Comparison of ENCODE assay signal across 10 mouse cellular contexts in the genomic region with DNA sequence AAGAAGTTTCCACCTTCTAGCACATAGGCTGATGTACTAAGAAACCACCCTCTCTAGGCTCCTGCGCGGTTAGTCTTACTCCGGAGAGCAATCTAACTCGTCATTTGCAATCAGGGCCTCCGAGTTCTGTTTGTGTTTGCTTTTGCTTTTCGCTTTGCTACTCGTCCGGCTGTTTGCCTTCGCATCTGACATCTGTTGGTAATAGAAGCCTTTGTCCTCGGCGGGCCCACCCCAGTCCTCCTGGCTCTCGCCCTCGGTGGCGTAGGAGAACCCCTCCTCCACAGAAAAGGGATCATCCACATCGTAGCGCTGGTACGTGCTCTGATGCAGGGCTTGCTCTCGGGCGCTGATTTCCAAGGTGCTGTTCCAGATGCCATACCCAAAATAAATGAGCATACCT. TPM values are rescaled to one million over a fixed set of nuclear protein-coding genes. Genes with fewer than 3 reads are reported as not detected.
DNase-seq lines count a peak whose midpoint lies in the region; ATAC-seq lines count a peak whose summit lies in the region.
"Had no signal": no experiment of that assay in that cellular context is flagged by ENCODE, and none has a peak within 500 bp of the region (broad histone marks: within the 10 kb centered on the region; RNA-seq: fewer than 3 reads in every experiment).

No protein-coding gene starts in this region.

- no peak for ATAC-seq in liver, embryonic 11.5 days (replicated peaks; ENCODE audit: low FRiP score)
- ATAC-seq in forebrain, embryonic 11.5 days (replicated peaks; ENCODE audit: low FRiP score) = 0 out of 2 replicates have a peak, but pooled peaks have one; percentile 53
- ATAC-seq in intestine, embryonic 14.5 days (replicated peaks; ENCODE audit: low FRiP score, low TSS enrichment, low read depth) = no peak
- 0 out of 2 replicates have a peak, but pooled peaks have one; percentile 19 for ATAC-seq in neural tube, embryonic 14.5 days (ENCODE audit: low read depth)

- no peaks in the 10 kb centered on the region for H3K4me1 ChIP-seq in liver, embryonic 11.5 days (replicated peaks; ENCODE audit: control insufficient read depth, insufficient read depth, low read length)
- 0 out of 2 replicates have a peak, but pooled peaks cover 3% of the 10 kb centered on the region for H3K4me1 ChIP-seq in forebrain, embryonic 11.5 days (replicated peaks; ENCODE audit: control insufficient read depth, insufficient read depth, low read length)
- H3K4me1 ChIP-seq in intestine, embryonic 14.5 days (replicated peaks; ENCODE audit: control insufficient read depth, insufficient read depth, low read length) = peaks cover 22% of the 10 kb centered on the region
- peaks cover 6% of the 10 kb centered on the region; the same call in 1 of the 2 replicates for H3K4me1 ChIP-seq in neural tube, embryonic 14.5 days (ENCODE audit: control insufficient read depth, insufficient read depth, low read length)
- H3K4me1 ChIP-seq: liver, embryonic 15.5 days had no signal

- no peaks in the 10 kb centered on the region for H3K9me3 ChIP-seq in liver, embryonic 11.5 days (ENCODE audit: control insufficient read depth, low read length)
- H3K9me3 ChIP-seq in forebrain, embryonic 11.5 days (ENCODE audit: control insufficient read depth, low read length) = no peaks in the 10 kb centered on the region
- no peaks in the 10 kb centered on the region for H3K9me3 ChIP-seq in intestine, embryonic 14.5 days (ENCODE audit: control insufficient read depth, low read length)
- no peaks in the 10 kb centered on the region for H3K9me3 ChIP-seq in neural tube, embryonic 14.5 days (ENCODE audit: control insufficient read depth, low read length)
- H3K9me3 ChIP-seq: liver, embryonic 15.5 days had no signal

- H3K27ac ChIP-seq in liver, embryonic 11.5 days (ENCODE audit: low read depth, low read length) = no peak overlapping the region
- no peak overlapping the region for H3K27ac ChIP-seq in forebrain, embryonic 11.5 days (ENCODE audit: low read depth, low read length)
- H3K27ac ChIP-seq in intestine, embryonic 14.5 days (ENCODE audit: low read depth) = no peak overlapping the region
- H3K27ac ChIP-seq in neural tube, embryonic 14.5 days (ENCODE audit: low read depth, low read length) = no peak overlapping the region
- H3K27ac ChIP-seq: liver, embryonic 15.5 days had no signal

- H3K27me3 ChIP-seq in liver, embryonic 11.5 days (replicated peaks; ENCODE audit: control insufficient read depth, insufficient read depth, low read length) = no peaks in the 10 kb centered on the region
- H3K27me3 ChIP-seq in forebrain, embryonic 11.5 days (ENCODE audit: control insufficient read depth, insufficient read depth, low read length) = no peaks in the 10 kb centered on the region
- no peaks in the 10 kb centered on the region for H3K27me3 ChIP-seq in intestine, embryonic 14.5 days (replicated peaks; ENCODE audit: control insufficient read depth, insufficient read depth, low read length)
- no peaks in the 10 kb centered on the region for H3K27me3 ChIP-seq in neural tube, embryonic 14.5 days (ENCODE audit: control insufficient read depth, insufficient read depth, low read length)
- H3K27me3 ChIP-seq: liver, embryonic 15.5 days had no signal

- no peak overlapping the region for H3K4me3 ChIP-seq in liver, embryonic 11.5 days (ENCODE audit: low read depth, low read length)
- H3K4me3 ChIP-seq in forebrain, embryonic 11.5 days (ENCODE audit: low read depth, low read length) = no peak overlapping the region
- H3K4me3 ChIP-seq in intestine, embryonic 14.5 days (ENCODE audit: low read depth, low read length) = no peak overlapping the region
- H3K4me3 ChIP-seq in neural tube, embryonic 14.5 days (ENCODE audit: low read depth, low read length) = no peak overlapping the region
- H3K4me3 ChIP-seq: erythroblast, embryonic 14.5 days; liver, embryonic 15.5 days had no signal

- no peak overlapping the region for H3K9ac ChIP-seq in liver, embryonic 11.5 days (ENCODE audit: low read depth, low read length)
- peak overlapping the region; percentile 32; the same call in 1 of the 2 replicates for H3K9ac ChIP-seq in forebrain, embryonic 11.5 days (ENCODE audit: low read length)
- H3K9ac ChIP-seq in intestine, embryonic 14.5 days (ENCODE audit: low read length) = no peak overlapping the region
- no peak overlapping the region for H3K9ac ChIP-seq in neural tube, embryonic 14.5 days (replicated peaks; ENCODE audit: low read depth, low read length)
- H3K9ac ChIP-seq: liver, embryonic 15.5 days had no signal

- H3K4me2 ChIP-seq in liver, embryonic 11.5 days = peak overlapping the region; percentile 35; the same call in 1 of the 2 replicates
- H3K4me2 ChIP-seq in forebrain, embryonic 11.5 days (ENCODE audit: low read depth, low read length, severe bottlenecking) = peak overlapping the region; percentile 31; the same call in 1 of the 2 replicates
- H3K4me2 ChIP-seq in intestine, embryonic 14.5 days (ENCODE audit: low read length) = peak overlapping the region; percentile 39
- peak overlapping the region; percentile 24 for H3K4me2 ChIP-seq in neural tube, embryonic 14.5 days (ENCODE audit: low read depth, low read length)
- H3K4me2 ChIP-seq: liver, embryonic 15.5 days had no signal

- DNase-seq in liver, embryonic 11.5 days (ENCODE audit: low spot score) = no peak
- DNase-seq in liver = no peak
- peak; percentile 54 for DNase-seq in forebrain, embryonic 11.5 days (ENCODE audit: low spot score)
- peak; percentile 60 for DNase-seq in intestine, embryonic 14.5 days (ENCODE audit: low spot score)
- DNase-seq in spleen, postnatal 14 days (ENCODE audit: low spot score in 2 of 2) = no peak
- no peak for DNase-seq in frontal cortex, postnatal 36 days (ENCODE audit: low spot score in 2 of 2)
- no peak for DNase-seq in right cerebral cortex, postnatal 25 days

- WGBS in liver, embryonic 11.5 days = 29% methylated on average over 19 of the region's 19 CpGs
- 17% methylated on average over 19 of the region's 19 CpGs for WGBS in forebrain, embryonic 11.5 days
- WGBS in intestine, embryonic 14.5 days = 10% methylated on average over 19 of the region's 19 CpGs
- WGBS in neural tube, embryonic 14.5 days = 7% methylated on average over 19 of the region's 19 CpGs

- no peaks in the 10 kb centered on the region for H3K36me3 ChIP-seq in liver, embryonic 11.5 days (ENCODE audit: control insufficient read depth, insufficient read depth, low read length)
- no peaks in the 10 kb centered on the region for H3K36me3 ChIP-seq in forebrain, embryonic 11.5 days (ENCODE audit: control insufficient read depth, insufficient read depth, low read length)
- H3K36me3 ChIP-seq in intestine, embryonic 14.5 days (ENCODE audit: control insufficient read depth, insufficient read depth, low read length) = no peaks in the 10 kb centered on the region
- no peaks in the 10 kb centered on the region for H3K36me3 ChIP-seq in neural tube, embryonic 14.5 days (ENCODE audit: control insufficient read depth, insufficient read depth, low read length)
- H3K36me3 ChIP-seq: liver, embryonic 15.5 days had no signal

RNA-seq across cellular contexts. Expression of a gene that starts 59.3 kb away (rescaled TPM):
- 0.56 and 0.89 TPM in 2 replicates for polyA plus RNA-seq in liver, embryonic 11.5 days (2014; fragmentation: Nextera tagmentation; extraction: Ambion mirVana)
- polyA plus RNA-seq in forebrain, embryonic 11.5 days (2014; fragmentation: Nextera tagmentation; extraction: Ambion mirVana) = 15.5 and 17.0 TPM in 2 replicates
- 6.1 and 10.0 TPM in 2 replicates for polyA plus RNA-seq in intestine, embryonic 14.5 days (2014; fragmentation: Nextera tagmentation; extraction: Ambion mirVana)
- 2.1 and 58.1 TPM in 2 replicates for polyA plus RNA-seq in neural tube, embryonic 14.5 days (2014; fragmentation: Nextera tagmentation; extraction: Ambion mirVana)
- polyA plus RNA-seq: erythroblast, embryonic 14.5 days had no signal

Comparison
In these comparisons a context has a peak if more than half of its experiments do, and no peak if none do; other contexts are left out.
1. ATAC-seq: peak in forebrain, embryonic 11.5 days (single experiment) and neural tube, embryonic 14.5 days (single experiment); none in liver, embryonic 11.5 days (single experiment) and intestine, embryonic 14.5 days (single experiment).
2. DNase-seq: peak in forebrain, embryonic 11.5 days (single experiment) and intestine, embryonic 14.5 days (single experiment); none in liver, embryonic 11.5 days (single experiment), liver (single experiment), spleen, postnatal 14 days (0 of 2), frontal cortex, postnatal 36 days (0 of 2) and right cerebral cortex, postnatal 25 days (single experiment).
3. Peak in every context shown above with its lines, with median percentiles within 50 percentile points of each other: H3K4me2 ChIP-seq.